Mouse (Mus musculus) common myeloid progenitor, adult 5-6 weeks (primary cell): ENCODE results near the gene Sptbn1. TPM values are rescaled to one million over a fixed set of nuclear protein-coding genes. Genes with fewer than 3 reads are reported as not detected.

Experiments used
- total RNA-seq: library from RNA; stranded (forward); fragments of 200-1000, 187-1606 nt; gene quantifications from 2 replicates; pipeline ENCODE4 v1.2.3, GENCODE M21; 2017

Gene Sptbn1
- total RNA-seq, 1 experiment from 2014 or later: 147 TPM

Other genes with a start within 250 kb of the Sptbn1 start
- gene Eml6, start 242.1 kb downstream of the Sptbn1 start, total RNA-seq: 1.5 and 2.5 TPM in 2 replicates
- not detected in 2 replicates for gene 4930505A04Rik, start 203.7 kb upstream of the Sptbn1 start, total RNA-seq